ENCODE assay signal across 31 mouse cellular contexts in genomic region chr5:143874571-143874970, GRCm38 (mm10). TPM values are rescaled to one million over a fixed set of nuclear protein-coding genes. Genes with fewer than 3 reads are reported as not detected.
DNase-seq lines count a peak whose midpoint lies in the region; ATAC-seq and TF ChIP-seq lines count a peak whose summit lies in the region.
"Had no signal": no experiment of that assay in that cellular context is flagged by ENCODE, and none has a peak within 500 bp of the region (broad histone marks: within the 10 kb centered on the region; RNA-seq: fewer than 3 reads in every experiment).

No protein-coding gene starts in this region.

- in situ Hi-C loops in ES-E14 (cut with MboI; ENCODE audit: low sequenced_read_pairs in 2 of 2, unreplicated experiment in 2 of 2): no loop called here

- H3K27me3 ChIP-seq in liver, embryonic 12.5 days (replicated peaks): no peaks in the 10 kb centered on the region
- no peaks in the 10 kb centered on the region for H3K27me3 ChIP-seq in liver, postnatal 0 days (ENCODE audit: insufficient read depth, low read length)
- no peaks in the 10 kb centered on the region for H3K27me3 ChIP-seq in liver, embryonic 15.5 days
- H3K27me3 ChIP-seq: embryonic facial prominence, embryonic 15.5 days; heart, embryonic 12.5 days; limb, embryonic 13.5 days; neural tube, embryonic 15.5 days had no signal

- no peak for TF ChIP-seq EP300 in liver, postnatal 0 days (IDR thresholded peaks at IDR 0.05; ENCODE audit: low read depth)

- H3K4me1 ChIP-seq in liver, embryonic 12.5 days: peaks cover 18% of the 10 kb centered on the region
- H3K4me1 ChIP-seq in liver, postnatal 0 days (ENCODE audit: insufficient read depth): no peaks in the 10 kb centered on the region
- H3K4me1 ChIP-seq in ES-E14 (ENCODE audit: control insufficient read depth in 2 of 2, insufficient read depth in 2 of 2, low read length in 2 of 2, poor library complexity in 1 of 2): peaks cover 0 to 4% of the 10 kb centered on the region in 2 experiments; a peak in 1 of 4 replicates
- H3K4me1 ChIP-seq in liver, embryonic 15.5 days (replicated peaks): peaks cover 16% of the 10 kb centered on the region
- H3K4me1 ChIP-seq: embryonic facial prominence, embryonic 15.5 days; forebrain, embryonic 10.5 days; heart, embryonic 12.5 days; hindbrain, embryonic 10.5 days; limb, embryonic 13.5 days; neural tube, embryonic 15.5 days had no signal

- H3K4me3 ChIP-seq in liver, embryonic 12.5 days: no peak overlapping the region
- no peak overlapping the region for H3K4me3 ChIP-seq in liver, postnatal 0 days (ENCODE audit: low read depth, low read length)
- no peak overlapping the region for H3K4me3 ChIP-seq in ES-E14 (ENCODE audit: insufficient read depth in 1 of 2, low read depth in 1 of 2, low read length in 2 of 2, poor library complexity in 1 of 2, severe bottlenecking in 1 of 2)
- H3K4me3 ChIP-seq in liver, embryonic 15.5 days (replicated peaks): no peak overlapping the region
- H3K4me3 ChIP-seq: embryonic facial prominence, embryonic 15.5 days; forebrain, embryonic 10.5 days; heart, embryonic 12.5 days; hindbrain, embryonic 10.5 days; limb, embryonic 13.5 days; neural tube, embryonic 15.5 days had no signal

- peak; percentile 66 for ATAC-seq in liver, embryonic 12.5 days
- no peak for ATAC-seq in liver, postnatal 0 days
- peak; percentile 34; the same call in 1 of the 2 replicates for ATAC-seq in liver, embryonic 15.5 days (ENCODE audit: insufficient read depth)
- ATAC-seq: forebrain, embryonic 16.5 days; hindbrain, postnatal 0 days; lung, postnatal 0 days had no signal

- H3K9me3 ChIP-seq in liver, embryonic 12.5 days (replicated peaks): no peaks in the 10 kb centered on the region
- no peaks in the 10 kb centered on the region for H3K9me3 ChIP-seq in liver, postnatal 0 days (ENCODE audit: low read length)
- no peaks in the 10 kb centered on the region for H3K9me3 ChIP-seq in ES-E14 (ENCODE audit: control insufficient read depth, insufficient read depth, low read depth, low read length)
- no peaks in the 10 kb centered on the region for H3K9me3 ChIP-seq in liver, embryonic 15.5 days (replicated peaks)
- H3K9me3 ChIP-seq: embryonic facial prominence, embryonic 15.5 days; forebrain, embryonic 10.5 days; heart, embryonic 12.5 days; hindbrain, embryonic 10.5 days; limb, embryonic 13.5 days; neural tube, embryonic 15.5 days had no signal

- no peak for DNase-seq in liver, postnatal 0 days
- DNase-seq in 3T3-L1 (ENCODE audit: low read depth, low spot score) (peak; percentile 11), ES-E14 (ENCODE audit: low read depth, low spot score) (peak; percentile 36)
- DNase-seq in T-cell, adult 2 months (ENCODE audit: low spot score): no peak
- no peak for DNase-seq in spleen, postnatal 14 days (ENCODE audit: low spot score in 2 of 2)
- DNase-seq: adrenal gland, adult 2 months; cerebellum, adult 9-10 months; gastrocnemius, postnatal 10 days; heart, postnatal 10 days; kidney, adult 11 months; layer of hippocampus, adult 9-11 months; right cerebral cortex, adult 18-20 months; thymus, postnatal 14 days had no signal

- H3K36me3 ChIP-seq in liver, embryonic 12.5 days: peaks cover 82% of the 10 kb centered on the region
- peaks cover 78% of the 10 kb centered on the region for H3K36me3 ChIP-seq in liver, postnatal 0 days (replicated peaks; ENCODE audit: insufficient read depth, low read length)
- peaks cover 18% of the 10 kb centered on the region for H3K36me3 ChIP-seq in ES-E14 (ENCODE audit: control insufficient read depth, insufficient read depth, low read length, poor library complexity, severe bottlenecking)
- peaks cover 82% of the 10 kb centered on the region for H3K36me3 ChIP-seq in liver, embryonic 15.5 days (replicated peaks)

- no peak for TF ChIP-seq CTCF in liver, postnatal 0 days (IDR thresholded peaks at IDR 0.05; ENCODE audit: low read depth)

- no peak overlapping the region for H3K27ac ChIP-seq in liver, embryonic 12.5 days
- no peak overlapping the region for H3K27ac ChIP-seq in liver, postnatal 0 days (ENCODE audit: low read depth)
- H3K27ac ChIP-seq in ES-E14 (ENCODE audit: insufficient read depth, low read depth, low read length, poor library complexity, severe bottlenecking): no peak overlapping the region
- 0 out of 2 replicates have a peak overlapping the region, but pooled peaks have one; percentile 9 for H3K27ac ChIP-seq in liver, embryonic 15.5 days (replicated peaks)
- H3K27ac ChIP-seq: embryonic facial prominence, embryonic 15.5 days; forebrain, embryonic 10.5 days; hindbrain, embryonic 10.5 days; hindbrain, postnatal 0 days; kidney, postnatal 0 days; limb, embryonic 13.5 days; neural tube, embryonic 15.5 days had no signal

- H3K9ac ChIP-seq in liver, embryonic 12.5 days: no peak overlapping the region
- H3K9ac ChIP-seq in liver, postnatal 0 days (replicated peaks): no peak overlapping the region
- no peak overlapping the region for H3K9ac ChIP-seq in ES-E14 (ENCODE audit: insufficient read depth, low read depth, low read length, poor library complexity, severe bottlenecking)
- no peak overlapping the region for H3K9ac ChIP-seq in liver, embryonic 15.5 days
- H3K9ac ChIP-seq: embryonic facial prominence, embryonic 15.5 days; heart, embryonic 12.5 days; limb, embryonic 13.5 days; neural tube, embryonic 15.5 days had no signal

- no peak overlapping the region for H3K4me2 ChIP-seq in liver, embryonic 12.5 days
- H3K4me2 ChIP-seq in liver, postnatal 0 days (ENCODE audit: low read depth, low read length): no peak overlapping the region
- no peak overlapping the region for H3K4me2 ChIP-seq in liver, embryonic 15.5 days
- H3K4me2 ChIP-seq: embryonic facial prominence, embryonic 15.5 days; heart, embryonic 12.5 days; limb, embryonic 13.5 days; midbrain, embryonic 11.5 days; neural tube, embryonic 15.5 days had no signal

- WGBS in liver, embryonic 12.5 days (ENCODE audit: insufficient replicate concordance): 79% methylated on average over 4 of the region's 4 CpGs
- 72% methylated on average over 4 of the region's 4 CpGs for WGBS in liver, postnatal 0 days (ENCODE audit: insufficient replicate concordance)
- WGBS in liver, embryonic 15.5 days (ENCODE audit: insufficient replicate concordance): 81% methylated on average over 4 of the region's 4 CpGs

TF ChIP-seq in ES-E14, 5 proteins besides CTCF, POLR2A, EP300 and RAD21:
- no peak for TF ChIP-seq MAFK (IDR thresholded peaks at IDR 0.05; ENCODE audit: insufficient read depth, low read depth, low read length)
- no peak for TF ChIP-seq ZC3H11A (IDR thresholded peaks at IDR 0.05; ENCODE audit: borderline replicate concordance, low read depth, low read length)
- no peak for TF ChIP-seq HCFC1 (IDR thresholded peaks at IDR 0.05; ENCODE audit: borderline replicate concordance, insufficient read depth, low read length)
- TF ChIP-seq ZNF384 (IDR thresholded peaks at IDR 0.05; ENCODE audit: low read depth, low read length): no peak
- TF ChIP-seq CHD2 (IDR thresholded peaks at IDR 0.05; ENCODE audit: low read depth, low read length): no peak

RNA-seq across cellular contexts. Expression of gene Ankrd61, which starts 22.9 kb away (rescaled TPM):
- 0.41 and 0.54 TPM in 2 replicates for polyA plus RNA-seq in liver, embryonic 12.5 days (2016; fragmentation: Nextera tagmentation; extraction: Ambion mirVana)
- 0.07 TPM in 1 of 2 replicates, not detected in the other for polyA plus RNA-seq in liver, postnatal 0 days (2015; fragmentation: Nextera tagmentation; extraction: Ambion mirVana)
- total RNA-seq in ES-E14 (2012; rRNA removed): 0.45 and 0.90 TPM in 2 replicates
- 0.30 and 0.39 TPM in 2 replicates for polyA plus RNA-seq in liver, embryonic 15.5 days (2015; fragmentation: Nextera tagmentation; extraction: Ambion mirVana)
- total RNA-seq: adrenal gland, adult 2 months; common myeloid progenitor, adult 5-6 weeks; gastrocnemius, postnatal 10 days; granulocyte monocyte progenitor cell, adult 5-6 weeks; heart, postnatal 10 days; hindbrain, postnatal 0 days; left cerebral cortex, adult 18-20 months; left cerebral cortex, postnatal 25 days had no signal

RNA-seq across cellular contexts. Expression of gene Aimp2, which starts 35.1 kb away (rescaled TPM):
- polyA plus RNA-seq in liver, embryonic 12.5 days (2016; fragmentation: Nextera tagmentation; extraction: Ambion mirVana): 82.8 and 83.1 TPM in 2 replicates
- polyA plus RNA-seq in liver, postnatal 0 days (2015; fragmentation: Nextera tagmentation; extraction: Ambion mirVana): 22.2 and 25.4 TPM in 2 replicates
- 90.8 and 100 TPM in 2 replicates for total RNA-seq in ES-E14 (2012; rRNA removed)
- polyA plus RNA-seq in liver, embryonic 15.5 days (2015; fragmentation: Nextera tagmentation; extraction: Ambion mirVana): 44.1 TPM in 2 replicates

RNA-seq across cellular contexts. Expression of gene Pms2, which starts 35.2 kb away (rescaled TPM):
- 23.8 and 24.8 TPM in 2 replicates for polyA plus RNA-seq in liver, embryonic 12.5 days (2016; fragmentation: Nextera tagmentation; extraction: Ambion mirVana)
- polyA plus RNA-seq in liver, postnatal 0 days (2015; fragmentation: Nextera tagmentation; extraction: Ambion mirVana): 5.6 and 6.6 TPM in 2 replicates
- total RNA-seq in ES-E14 (2012; rRNA removed): 20.3 and 23.9 TPM in 2 replicates
- polyA plus RNA-seq in liver, embryonic 15.5 days (2015; fragmentation: Nextera tagmentation; extraction: Ambion mirVana): 11.7 and 14.5 TPM in 2 replicates

RNA-seq across cellular contexts. Expression of gene Gm42421, which starts 53.4 kb away (rescaled TPM):
- polyA plus RNA-seq in liver, embryonic 12.5 days (2016; fragmentation: Nextera tagmentation; extraction: Ambion mirVana): 0.18 TPM in 1 of 2 replicates, not detected in the other
- 0.19 TPM in 1 of 2 replicates, not detected in the other for polyA plus RNA-seq in liver, postnatal 0 days (2015; fragmentation: Nextera tagmentation; extraction: Ambion mirVana)
- total RNA-seq in ES-E14 (2012; rRNA removed): 0.37 and 0.71 TPM in 2 replicates
- 0.20 and 0.33 TPM in 2 replicates for polyA plus RNA-seq in liver, embryonic 15.5 days (2015; fragmentation: Nextera tagmentation; extraction: Ambion mirVana)
- total RNA-seq: common myeloid progenitor, adult 5-6 weeks; granulocyte monocyte progenitor cell, adult 5-6 weeks had no signal
- polyA plus RNA-seq: adrenal gland, adult 2 months; large intestine, adult 2 months; lung, postnatal 0 days had no signal

RNA-seq across cellular contexts. Expression of gene Eif2ak1, which starts 57.0 kb away (rescaled TPM):
- 109 and 110 TPM in 2 replicates for polyA plus RNA-seq in liver, embryonic 12.5 days (2016; fragmentation: Nextera tagmentation; extraction: Ambion mirVana)
- polyA plus RNA-seq in liver, postnatal 0 days (2015; fragmentation: Nextera tagmentation; extraction: Ambion mirVana): 45.6 and 49.5 TPM in 2 replicates
- 28.1 and 29.7 TPM in 2 replicates for total RNA-seq in ES-E14 (2012; rRNA removed)
- polyA plus RNA-seq in liver, embryonic 15.5 days (2015; fragmentation: Nextera tagmentation; extraction: Ambion mirVana): 114 and 120 TPM in 2 replicates

Comparison
In these comparisons a context has a peak if more than half of its experiments do, and no peak if none do; other contexts are left out.
1. DNase-seq: peak in 3T3-L1 (single experiment) and ES-E14 (single experiment); none in liver, postnatal 0 days (single experiment), T-cell, adult 2 months (single experiment) and spleen, postnatal 14 days (0 of 2).